Mouse (Mus musculus) cerebellum, adult (tissue): ENCODE measurements at regions not wholly inside any gene's neighbourhood (a gene's known extent, or its start where the extent isn't known, plus 50 kb on each side); places are given as distances from the start of the nearest gene placed in this dataset.
"Not testable (repeated sequence)": the region's sequence is repeated elsewhere in the genome, so short reads cannot be mapped to it uniquely, and the experiment has no call there.

ENCODE experiments used
- ATAC-seq: cut with Nextera tagmentation; 2 replicates; pipeline ENCODE4 v1.9.2; 2017; ENCODE audit warnings: mild to moderate bottlenecking, moderate library complexity, mixed read lengths; ENCODE audit not compliant: insufficient number of reproducible peaks, low FRiP score, low TSS enrichment

GRCm38 (mm10) chr2:109402556-109402955, 122.0 kb upstream of the Mettl15 start:
- no peak for ATAC-seq

GRCm38 (mm10) chr2:109404262-109404661, 123.7 kb upstream of the Mettl15 start:
- no peak for ATAC-seq

GRCm38 (mm10) chr2:109406591-109407079, 126.1 kb upstream of the Mettl15 start:
- ATAC-seq: no peak

GRCm38 (mm10) chr2:109420098-109420497, 139.6 kb upstream of the Mettl15 start:
- no peak for ATAC-seq

GRCm38 (mm10) chr2:109431183-109431582, 150.6 kb upstream of the Mettl15 start:
- ATAC-seq: no peak

GRCm38 (mm10) chr2:109442551-109443120, 162.1 kb upstream of the Mettl15 start:
- ATAC-seq: no peak

GRCm38 (mm10) chr2:109443521-109444066, 163.0 kb upstream of the Mettl15 start:
- no peak for ATAC-seq

GRCm38 (mm10) chr2:109462246-109462645, 181.7 kb upstream of the Mettl15 start:
- not testable (repeated sequence) for ATAC-seq

GRCm38 (mm10) chr2:109484306-109484705, 190.2 kb upstream of the Bdnf start:
- ATAC-seq: no peak

GRCm38 (mm10) chr2:109487591-109487990, 186.9 kb upstream of the Bdnf start:
- ATAC-seq: no peak

GRCm38 (mm10) chr2:109502186-109502585, 172.3 kb upstream of the Bdnf start:
- peak; percentile 72 for ATAC-seq

GRCm38 (mm10) chr2:109504906-109505305, 169.6 kb upstream of the Bdnf start:
- ATAC-seq: no peak

- no peak for ATAC-seq
Measured at GRCm38 (mm10) chr2:109510070-109510979, 164.2 kb upstream of the Bdnf start.

- ATAC-seq: no peak
Measured at GRCm38 (mm10) chr2:109511142-109511541, 163.4 kb upstream of the Bdnf start.

- no peak for ATAC-seq
Measured at GRCm38 (mm10) chr2:109519261-109519660, 155.2 kb upstream of the Bdnf start.

- ATAC-seq: no peak
Measured at GRCm38 (mm10) chr2:109520471-109520870, 154.0 kb upstream of the Bdnf start.

- ATAC-seq: no peak
Measured at GRCm38 (mm10) chr2:109539519-109539918, 135.0 kb upstream of the Bdnf start.

GRCm38 (mm10) chr2:109546486-109547115, 127.9 kb upstream of the Bdnf start:
- ATAC-seq: peak; percentile 94

GRCm38 (mm10) chr2:109554644-109555043, 119.9 kb upstream of the Bdnf start:
- no peak for ATAC-seq

- no peak for ATAC-seq
Measured at GRCm38 (mm10) chr2:109559088-109560030, 115.1 kb upstream of the Bdnf start.
